Mouse (Mus musculus): Measurements from ENCODE around the gene Arl14ep. TPM values are rescaled to one million over a fixed set of nuclear protein-coding genes. Genes with fewer than 3 reads are reported as not detected.

The Arl14ep gene
- polyA plus RNA-seq, 1 experiment from 2014 or later, result 53.6 TPM

GRCm38 (mm10) chr2:106935681-106936080 is 38.5 kb downstream of the Arl14ep start:
- no peak for ATAC-seq (ENCODE audit: low FRiP score)

GRCm38 (mm10) chr2:106929906-106930305 is 44.3 kb downstream of the Arl14ep start:
- H3K36me3 ChIP-seq, result no peaks in the 10 kb centered on the region
- H3K4me3 ChIP-seq, result no peak overlapping the region
- 67% methylated on average over 3 of the region's 3 CpGs for WGBS
- H3K4me1 ChIP-seq, result no peaks in the 10 kb centered on the region
- H3K27me3 ChIP-seq, result no peaks in the 10 kb centered on the region
- no peak for ATAC-seq (ENCODE audit: low FRiP score)
- H3K9ac ChIP-seq, result no peak overlapping the region
- no peak overlapping the region for H3K4me2 ChIP-seq (replicated peaks)
- H3K9me3 ChIP-seq (replicated peaks), result no peaks in the 10 kb centered on the region
- no peak overlapping the region for H3K27ac ChIP-seq

More at GRCm38 (mm10) chr2:106935681-106936080, 38.5 kb downstream of the Arl14ep start:
- no peaks in the 10 kb centered on the region for H3K9me3 ChIP-seq (replicated peaks)
- no peak overlapping the region for H3K9ac ChIP-seq
- no peak overlapping the region for H3K27ac ChIP-seq
- H3K4me1 ChIP-seq, result no peaks in the 10 kb centered on the region
- 85% methylated on average over 2 of the region's 2 CpGs for WGBS
- no peaks in the 10 kb centered on the region for H3K36me3 ChIP-seq
- H3K27me3 ChIP-seq, result no peaks in the 10 kb centered on the region
- H3K4me2 ChIP-seq (replicated peaks), result no peak overlapping the region
- H3K4me3 ChIP-seq, result no peak overlapping the region

Other genes starting within 250 kb of the Arl14ep start
- 0.30 TPM in 1 of 2 replicates, not detected in the other for gene Fshb, start 85.2 kb upstream of the Arl14ep start, polyA plus RNA-seq (2016; fragmentation: Nextera tagmentation; extraction: Ambion mirVana)